Mouse (Mus musculus) urinary bladder, adult 2 months (tissue): Measurements from ENCODE around the gene Muc1. TPM values are rescaled to one million over a fixed set of nuclear protein-coding genes. Genes with fewer than 3 reads are reported as not detected.

Experiments
- DNase-seq: peaks from one replicate; pipeline ENCODE4 v3.0.0; 2022; ENCODE audit warnings: low spot score
- polyA plus RNA-seq: library from polyadenylated mRNA; depleted of rRNA; stranded (reverse); fragments of >200 nt; gene quantifications from 2 replicates; pipeline ENCODE4 v1.2.3, GENCODE M21; 2012

Gene Muc1
- polyA plus RNA-seq, 1 experiment: 1.2 TPM

DNA sequence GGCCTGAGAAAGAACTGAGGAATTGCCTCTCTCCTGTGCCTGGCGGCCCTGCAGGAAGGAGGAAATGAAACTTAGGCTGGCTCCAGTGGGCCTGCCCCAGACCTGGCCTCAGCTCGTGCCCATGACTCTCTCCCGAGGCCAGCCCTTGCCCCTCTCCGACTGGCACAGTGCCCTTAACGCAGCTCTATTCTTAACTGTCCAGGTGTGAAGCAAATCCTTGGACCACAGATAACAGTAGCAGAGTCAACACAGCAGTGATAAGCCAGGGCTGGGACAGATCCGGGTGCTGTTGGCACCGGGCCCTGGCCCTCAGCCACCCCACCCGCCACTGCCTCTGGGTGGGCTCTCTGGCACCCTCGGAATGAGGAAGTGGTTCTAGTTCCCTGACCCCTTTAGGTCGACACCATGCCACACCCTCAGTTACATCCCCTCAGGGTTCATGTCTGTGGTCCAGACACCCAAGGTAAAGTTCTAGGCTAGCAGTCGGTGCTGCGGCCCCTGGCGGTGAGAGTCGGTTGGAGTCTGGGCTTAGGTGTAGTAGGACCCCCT lies 4.8 kb downstream of the Muc1 start:
- no peak for DNase-seq

DNA sequence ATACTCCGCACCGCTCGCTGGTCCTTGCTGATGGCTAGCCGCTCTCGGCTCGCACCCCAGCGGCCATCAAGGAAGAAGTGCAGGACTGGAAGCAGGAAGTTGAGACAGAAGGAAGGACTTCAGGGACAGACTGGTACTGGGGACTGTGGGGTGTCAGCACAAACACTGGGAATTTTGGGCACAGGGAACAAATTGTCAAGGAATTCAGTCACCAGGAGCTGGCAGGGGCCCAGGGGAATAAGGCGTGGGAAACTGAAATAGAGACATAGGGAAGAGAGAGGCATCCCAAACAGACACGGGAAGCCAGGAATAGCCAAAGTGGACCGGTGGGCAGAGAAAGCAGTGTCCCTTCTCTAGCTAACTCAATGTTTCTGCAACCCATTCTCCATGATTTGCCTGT lies 7.7 kb downstream of the Muc1 start:
- no peak for DNase-seq

DNA sequence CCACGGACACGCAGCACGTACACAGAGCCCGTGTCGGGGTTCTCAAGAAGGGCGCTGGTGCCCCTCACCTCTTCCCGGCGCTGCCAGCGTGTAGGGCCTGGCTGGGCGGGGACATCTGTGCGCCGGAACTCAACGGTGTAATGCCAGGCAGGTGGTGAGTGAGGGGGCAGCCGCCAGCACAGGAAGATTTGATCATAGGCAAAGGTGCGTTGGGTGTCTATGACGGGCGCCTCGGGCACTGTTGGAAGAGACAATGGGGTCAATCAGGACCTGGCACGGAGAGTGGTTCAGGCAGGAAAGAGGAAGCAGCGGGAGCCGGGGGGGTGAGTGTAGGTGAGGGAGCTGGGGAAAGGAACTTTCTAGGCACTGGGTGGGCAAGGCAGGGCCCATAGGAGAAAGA lies 8.8 kb downstream of the Muc1 start:
- DNase-seq: no peak

DNA sequence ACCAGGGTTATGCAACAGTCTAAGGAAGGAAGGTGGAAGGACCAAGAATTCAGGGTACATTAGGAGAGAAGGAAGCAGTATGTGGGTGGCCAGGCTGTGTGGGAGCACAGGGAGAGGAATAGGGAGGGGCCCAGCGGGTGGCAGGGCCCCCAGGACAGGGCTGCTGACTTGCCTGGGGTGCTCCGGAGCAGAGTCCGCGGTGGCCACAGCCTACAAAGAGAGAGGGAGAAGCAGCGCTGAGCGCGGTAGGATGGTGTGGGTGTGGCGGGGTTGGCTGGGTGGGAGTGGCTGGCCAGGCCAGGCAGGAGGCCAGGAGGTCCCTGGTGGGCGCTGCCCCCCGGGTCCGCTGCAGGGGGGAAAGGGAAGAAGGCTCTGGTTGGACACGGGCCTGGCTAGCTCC lies 9.6 kb downstream of the Muc1 start:
- DNase-seq: no peak

DNA sequence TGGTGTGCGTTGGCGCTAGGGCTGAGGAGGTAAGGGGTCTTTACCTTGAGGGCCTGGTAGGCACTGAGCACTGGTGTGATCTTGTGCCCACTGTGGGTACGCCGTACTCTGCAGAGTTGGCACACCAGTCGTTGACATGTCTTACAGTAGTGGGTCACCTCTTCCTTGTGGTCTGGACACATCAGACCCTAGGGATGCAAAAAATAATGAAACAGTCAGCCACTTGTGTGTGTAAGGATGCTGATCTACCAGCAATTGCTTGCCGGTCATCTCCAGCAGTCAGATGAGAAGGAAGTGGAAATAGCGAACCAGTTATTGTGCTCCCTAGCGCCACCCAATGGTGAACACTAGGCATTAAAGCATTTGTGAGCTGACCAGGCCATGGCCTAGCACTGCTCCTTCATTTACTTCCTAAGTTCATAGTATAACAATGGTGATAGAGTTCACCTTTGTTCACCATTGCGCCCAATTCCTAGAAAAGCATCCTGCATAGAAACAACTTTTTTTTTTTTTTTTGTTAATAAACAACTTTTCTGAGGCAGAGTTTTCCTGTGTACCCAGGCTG lies 13.6 kb downstream of the Muc1 start:
- no peak for DNase-seq

DNA sequence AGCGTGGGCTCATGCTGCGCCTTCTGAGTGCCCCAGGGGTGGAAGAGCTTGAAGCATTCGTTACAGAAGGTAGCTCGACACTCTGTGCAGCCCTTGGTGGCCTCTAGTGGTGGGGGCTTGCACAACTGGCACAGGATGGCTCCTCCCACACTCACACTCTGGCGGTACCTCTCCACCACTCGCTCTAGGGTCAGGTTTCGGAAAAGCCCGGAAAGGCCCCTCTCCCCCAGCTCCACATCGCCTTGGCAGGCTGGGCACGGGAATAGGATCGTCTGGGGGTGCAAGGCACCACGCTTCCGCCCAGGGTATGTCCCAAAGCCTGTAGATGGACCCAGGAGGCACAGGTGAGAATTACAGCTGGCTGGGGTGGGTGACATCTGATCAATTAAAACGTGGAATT lies 14.8 kb downstream of the Muc1 start:
- DNase-seq: no peak

DNA sequence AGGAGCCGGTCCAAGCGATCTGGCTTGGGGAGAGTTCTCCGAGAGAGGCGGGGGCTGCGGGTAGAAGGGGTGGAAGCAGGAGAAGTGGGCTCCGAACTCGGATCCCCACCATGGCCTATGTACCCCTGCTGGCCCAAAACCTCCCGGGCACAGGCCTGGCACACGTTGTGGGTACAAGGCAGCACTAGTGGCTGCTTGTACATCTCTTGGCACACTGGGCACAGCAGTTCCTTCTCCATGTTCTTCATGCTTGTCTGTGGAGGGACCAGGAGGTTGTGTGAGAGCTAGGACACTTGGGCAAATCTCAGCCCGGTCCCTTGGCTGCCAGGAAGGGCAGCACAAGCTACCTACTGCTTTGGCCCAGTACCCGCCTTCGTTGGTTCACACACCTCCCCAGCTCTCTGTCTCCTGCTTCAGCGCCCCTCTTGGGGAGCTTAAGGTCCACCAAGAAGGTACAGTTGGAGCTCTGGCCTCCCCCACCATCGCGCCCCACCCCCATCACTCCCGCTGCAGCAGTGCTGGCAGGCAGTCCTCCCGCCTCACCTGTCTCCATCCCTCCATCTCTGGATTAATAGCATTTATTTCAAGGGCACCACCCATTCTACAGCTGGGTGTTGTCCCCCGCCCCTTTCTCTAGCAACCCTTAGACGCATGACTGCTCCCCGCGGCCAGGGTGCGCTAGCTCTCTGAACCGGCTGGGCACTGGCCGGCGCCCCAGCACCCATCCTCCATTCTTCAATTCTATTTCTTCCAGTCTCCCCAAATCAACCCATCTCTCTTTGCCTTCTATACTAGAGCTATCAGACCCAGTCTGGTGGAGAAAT lies 15.5 kb downstream of the Muc1 start:
- DNase-seq: no peak

DNA sequence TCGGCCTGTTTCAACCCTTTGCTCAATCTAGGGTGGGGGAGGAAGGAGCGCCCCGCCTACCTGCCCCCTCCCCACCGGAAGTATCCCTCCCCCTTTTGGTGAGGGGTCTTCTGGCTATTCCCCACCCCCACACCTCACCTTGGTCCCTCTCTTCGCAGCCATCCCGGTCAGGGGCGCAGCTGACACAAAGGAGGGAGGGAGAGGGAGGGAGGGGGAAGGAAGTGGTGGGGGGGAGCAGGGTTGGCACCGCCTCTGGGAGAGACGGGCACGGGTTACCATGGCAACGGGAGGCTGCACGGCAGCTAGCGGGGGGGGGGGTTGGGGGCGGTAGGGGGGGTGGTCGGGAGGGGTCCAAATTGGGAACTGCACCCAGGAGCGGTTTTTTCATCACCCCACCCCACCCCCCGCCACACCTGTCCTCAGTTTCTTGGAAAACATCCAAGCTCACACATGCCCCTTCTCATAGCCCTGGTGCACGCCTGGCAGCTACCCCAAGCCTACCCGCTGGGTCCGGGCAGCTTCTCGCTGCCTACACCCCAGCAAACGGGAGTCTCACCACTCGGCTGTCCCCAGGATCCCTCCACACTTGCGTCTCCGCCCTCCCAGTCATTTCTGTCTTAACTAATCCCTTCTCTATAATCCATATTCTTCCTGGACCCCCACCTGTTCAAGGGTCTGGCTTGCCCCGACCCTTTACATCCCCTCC lies 16.3 kb downstream of the Muc1 start:
- DNase-seq: no peak

DNA sequence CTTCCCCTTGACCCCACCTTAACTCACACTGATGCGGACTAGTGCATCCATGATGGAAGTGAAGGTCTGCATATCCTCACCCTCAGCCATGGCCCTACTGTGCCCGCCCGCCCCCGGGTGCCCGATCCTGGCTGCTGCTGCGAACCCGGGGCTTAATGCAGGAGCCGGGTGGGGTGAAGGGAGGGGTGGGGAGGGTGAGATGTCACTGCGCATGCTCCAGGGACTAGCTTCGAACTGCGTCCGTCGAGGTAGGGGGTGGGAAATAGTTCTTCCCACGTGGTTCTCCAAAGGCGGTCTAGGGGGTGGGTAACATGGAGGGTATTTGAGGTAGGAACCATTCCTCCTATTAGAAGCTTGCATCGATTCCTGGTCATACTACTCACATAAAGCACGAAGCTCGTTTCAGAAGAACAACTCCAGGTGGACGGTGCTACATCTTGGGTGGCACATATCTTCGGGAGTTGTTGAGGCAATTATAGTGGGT lies 16.9 kb downstream of the Muc1 start, which contains the start of gene Krtcap2:
Gene Krtcap2 (plus strand): TSS at position 279 of the 484 bp plus-strand sequence.
- DNase-seq: no peak

DNA sequence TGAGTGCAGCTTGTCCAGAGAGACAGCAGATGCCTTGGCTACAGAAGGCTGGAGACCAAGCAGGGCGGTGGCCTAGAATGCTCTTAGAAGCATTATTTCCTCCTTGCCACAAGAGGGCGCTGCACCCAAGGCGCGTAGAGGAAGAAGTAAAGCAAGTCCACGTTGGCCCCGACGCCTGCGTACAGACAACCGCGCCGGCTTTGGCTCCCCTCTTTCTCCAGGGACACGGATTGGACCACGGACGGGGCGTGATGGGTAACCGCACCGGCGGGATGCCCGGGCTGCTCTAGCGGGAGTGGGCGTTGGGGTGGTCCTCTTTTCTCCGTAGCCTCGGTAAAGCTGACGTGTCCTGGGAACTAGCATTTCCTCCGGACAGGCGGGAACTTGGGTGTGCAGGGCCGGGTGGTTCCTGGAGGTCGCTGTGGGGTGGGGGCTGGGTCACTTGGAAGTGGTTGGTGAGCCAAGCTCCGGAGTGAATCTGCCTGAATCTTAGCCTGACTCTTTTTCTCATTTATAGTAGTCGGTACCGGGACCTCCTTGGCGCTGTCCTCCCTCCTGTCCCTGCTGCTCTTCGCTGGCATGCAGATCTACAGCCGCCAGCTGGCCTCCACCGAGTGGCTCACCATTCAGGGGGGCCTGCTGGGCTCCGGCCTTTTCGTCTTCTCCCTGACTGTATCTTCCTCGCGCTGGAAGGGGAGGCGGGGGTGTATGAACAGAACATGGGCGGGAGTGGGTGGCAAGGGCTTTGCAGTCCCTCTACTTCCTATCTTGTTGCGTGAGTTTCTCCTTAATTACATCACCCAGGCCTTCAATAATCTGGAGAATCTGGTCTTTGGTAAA lies 17.6 kb downstream of the Muc1 start, which contains the start of gene Trim46:
Gene Trim46 (minus strand): TSS at position 49 of the 840 bp plus-strand sequence.
- DNase-seq: peak; percentile 84

DNA sequence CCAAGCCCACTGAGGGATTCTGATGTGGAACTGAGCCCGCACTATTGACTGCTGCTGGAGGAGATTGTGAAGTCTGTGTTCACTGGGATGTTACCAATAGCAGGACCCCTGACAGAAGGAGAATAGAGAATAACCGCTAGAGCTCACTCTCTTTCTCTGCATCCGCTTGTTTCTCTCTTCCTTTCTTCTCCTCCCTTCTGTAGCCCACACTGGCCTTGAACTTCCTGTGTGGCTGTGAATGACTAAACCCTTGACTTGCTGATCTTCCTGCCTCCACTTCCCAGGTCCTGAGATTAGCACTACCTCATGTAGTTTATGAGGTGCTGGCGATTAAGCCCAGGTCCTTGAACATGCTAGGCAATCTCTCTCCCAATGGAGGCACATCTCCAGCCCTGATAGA lies 18.6 kb downstream of the Muc1 start:
- no peak for DNase-seq

DNA sequence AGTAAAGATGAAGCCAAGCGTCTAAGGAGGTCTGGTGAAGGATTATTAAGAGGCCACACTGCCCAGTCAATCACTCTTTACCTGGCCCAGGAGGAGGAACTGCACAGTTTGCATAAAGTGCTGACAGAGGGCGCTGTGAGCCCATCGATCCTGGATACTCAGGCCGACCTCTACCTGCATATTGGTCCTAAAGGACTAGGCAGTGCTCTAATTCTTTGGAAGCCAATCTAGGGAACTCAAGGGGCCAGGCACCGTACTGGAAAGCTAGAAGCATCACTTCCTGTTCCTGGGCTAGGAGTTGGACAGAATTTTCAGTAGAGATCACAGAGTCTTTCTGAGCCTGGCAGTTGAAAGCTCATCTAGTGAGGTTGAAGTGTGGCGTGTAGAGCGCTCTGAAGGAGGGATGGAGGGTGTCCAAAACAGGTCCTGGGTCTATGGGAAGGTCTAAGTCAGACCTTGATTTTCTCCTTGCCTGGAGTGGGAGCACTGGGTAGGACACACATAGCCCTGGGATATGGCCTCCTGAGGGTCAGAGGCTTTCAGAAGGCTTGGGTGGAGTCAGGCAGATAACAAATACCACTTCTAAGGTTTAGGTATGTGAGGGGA lies 21.7 kb downstream of the Muc1 start:
- DNase-seq: no peak

DNA sequence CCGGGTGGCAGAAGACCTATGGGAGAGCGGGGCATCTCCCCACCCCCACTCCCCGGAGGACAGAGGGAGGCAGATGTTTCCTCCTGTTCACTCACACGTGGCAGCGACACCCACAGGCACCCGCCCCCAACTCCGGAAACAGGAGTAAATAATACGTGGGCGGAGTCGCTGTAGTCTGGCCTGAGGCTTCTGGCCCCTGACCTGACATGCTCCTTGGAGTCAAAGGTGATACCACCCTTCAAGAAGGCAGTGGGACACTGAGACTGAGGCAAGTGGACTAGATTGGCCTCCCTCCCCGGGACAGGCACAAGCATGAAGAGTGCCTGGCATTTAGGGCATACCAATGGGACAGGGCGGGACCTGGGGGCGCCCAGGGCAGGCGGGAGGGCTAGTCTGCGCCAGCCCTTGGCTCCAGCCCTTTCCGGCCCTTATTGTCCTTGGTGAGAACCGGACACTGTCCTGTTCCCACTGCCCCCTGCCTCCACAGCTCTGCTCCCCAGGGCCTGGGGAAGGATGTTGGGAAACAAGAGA lies 22.6 kb downstream of the Muc1 start:
- DNase-seq: no peak

DNA sequence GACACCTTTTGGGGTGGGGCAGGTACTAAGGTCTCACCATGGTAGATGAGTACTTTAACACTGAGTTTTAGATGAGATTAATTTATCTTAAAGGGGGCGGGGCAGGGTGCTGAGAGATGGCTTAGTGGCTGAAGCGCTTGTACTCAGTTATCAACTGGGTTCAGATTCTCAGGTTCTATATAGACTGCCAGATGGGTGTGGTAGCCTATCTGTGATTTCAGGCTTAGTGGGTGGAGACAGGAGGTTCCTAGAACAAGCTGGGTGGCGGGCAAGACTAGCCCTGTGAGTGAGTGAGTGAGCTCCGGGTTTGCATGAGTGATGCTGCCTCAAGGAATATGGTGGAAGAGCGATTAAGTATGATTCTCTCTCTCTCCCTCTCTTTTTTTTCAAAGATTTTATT lies 26.1 kb downstream of the Muc1 start:
- no peak for DNase-seq

DNA sequence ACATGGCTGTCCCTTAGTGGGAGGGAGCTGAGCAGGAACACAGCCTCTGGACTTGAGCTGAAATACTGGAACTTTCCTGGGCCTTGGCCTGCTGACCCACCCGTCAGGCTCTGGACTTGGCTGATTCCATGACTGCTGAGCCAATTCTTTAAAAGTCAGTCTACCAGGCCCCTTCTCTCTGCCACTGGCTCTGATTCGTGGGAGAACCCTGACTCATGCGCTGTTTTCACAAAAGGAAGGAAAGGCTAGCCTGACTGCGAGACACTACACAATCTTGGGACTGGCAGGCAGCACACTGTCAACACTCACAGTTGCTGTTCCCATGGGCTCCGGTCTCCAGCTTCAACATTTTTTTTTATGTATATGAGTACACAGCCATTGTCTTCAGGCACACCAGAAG lies 27.3 kb downstream of the Muc1 start:
- no peak for DNase-seq

DNA sequence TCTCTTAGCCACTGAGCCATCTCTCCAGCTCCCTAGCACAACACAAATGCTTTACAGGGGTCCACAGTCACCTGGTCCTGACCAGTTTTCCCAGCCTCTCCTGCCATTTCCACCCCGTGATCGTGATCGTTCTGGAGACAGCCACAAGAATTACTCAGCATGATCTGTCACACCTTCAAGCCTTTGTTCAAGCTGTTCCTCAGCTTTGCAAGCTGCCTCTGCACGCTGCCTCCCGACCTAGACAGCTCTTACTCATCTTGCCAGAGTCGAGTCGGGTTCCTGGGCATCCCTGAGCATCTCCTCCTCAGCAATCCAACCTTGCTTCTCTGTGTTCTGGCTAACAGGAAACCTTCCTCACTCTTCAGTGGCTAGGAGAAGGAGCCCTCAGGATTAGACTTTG lies 30.2 kb downstream of the Muc1 start, which contains the start of gene Dpm3:
Gene Dpm3 (plus strand): TSS at position 283 of the 400 bp plus-strand sequence.
- DNase-seq: no peak

DNA sequence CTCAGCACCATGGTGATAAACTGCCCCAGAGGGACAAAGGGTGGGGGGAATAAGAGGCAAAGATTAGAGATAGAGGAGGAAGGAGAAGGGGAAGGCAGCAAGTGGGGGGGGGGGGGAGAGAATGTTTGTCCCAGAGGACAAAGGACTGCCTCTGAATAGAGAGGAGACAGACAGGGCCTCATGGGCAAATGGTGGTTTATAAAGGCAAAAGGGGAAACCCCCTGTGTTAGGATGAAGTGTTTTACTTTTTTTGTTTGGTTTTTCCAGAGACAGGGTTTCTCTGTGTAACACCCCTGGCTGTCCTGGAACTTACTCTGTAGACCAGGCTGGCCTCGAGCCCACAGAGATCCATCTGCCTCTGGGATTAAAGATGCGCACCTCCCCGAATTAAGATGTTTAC lies 31.4 kb downstream of the Muc1 start:
- DNase-seq: no peak

DNA sequence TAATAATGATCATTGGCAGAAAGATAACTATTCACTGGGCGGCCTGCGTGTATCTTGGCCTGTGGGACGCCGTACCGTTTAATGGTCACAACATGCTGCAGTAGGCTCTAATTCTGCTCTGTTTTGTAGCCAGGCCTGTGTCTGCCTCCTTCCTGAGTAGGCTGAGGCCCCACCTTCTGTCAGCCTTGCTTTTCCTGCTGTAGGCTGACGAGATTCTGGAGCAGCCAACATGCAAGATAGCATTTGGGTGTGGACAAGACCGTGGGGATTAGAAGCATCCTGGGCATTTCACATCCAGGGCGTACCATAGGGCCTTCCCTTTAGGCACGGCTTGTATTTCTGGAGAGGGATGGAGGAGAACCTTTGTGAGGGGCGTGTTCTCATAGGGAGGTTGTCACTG lies 33.6 kb downstream of the Muc1 start:
- no peak for DNase-seq

DNA sequence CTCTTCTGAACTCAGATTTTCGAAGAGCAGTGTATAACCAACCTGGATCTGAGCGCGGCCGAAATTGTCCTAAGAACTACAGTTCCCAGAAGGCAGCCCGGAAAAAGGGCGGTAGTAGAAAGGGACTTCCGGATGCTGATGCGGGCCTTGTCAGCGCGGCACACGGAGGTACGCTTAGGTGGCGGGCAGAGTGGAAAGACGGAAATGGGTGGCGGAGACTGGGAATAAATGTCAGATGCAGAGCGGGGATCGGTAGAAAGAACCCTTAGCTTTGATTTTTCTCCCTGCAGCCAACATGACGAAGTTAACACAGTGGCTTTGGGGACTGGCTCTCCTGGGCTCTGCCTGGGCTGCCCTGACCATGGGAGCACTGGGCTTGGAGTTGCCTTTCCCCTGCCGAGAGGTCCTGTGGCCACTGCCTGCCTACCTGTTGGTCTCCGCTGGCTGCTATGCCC lies 37.6 kb downstream of the Muc1 start:
- DNase-seq: peak; percentile 62

DNA sequence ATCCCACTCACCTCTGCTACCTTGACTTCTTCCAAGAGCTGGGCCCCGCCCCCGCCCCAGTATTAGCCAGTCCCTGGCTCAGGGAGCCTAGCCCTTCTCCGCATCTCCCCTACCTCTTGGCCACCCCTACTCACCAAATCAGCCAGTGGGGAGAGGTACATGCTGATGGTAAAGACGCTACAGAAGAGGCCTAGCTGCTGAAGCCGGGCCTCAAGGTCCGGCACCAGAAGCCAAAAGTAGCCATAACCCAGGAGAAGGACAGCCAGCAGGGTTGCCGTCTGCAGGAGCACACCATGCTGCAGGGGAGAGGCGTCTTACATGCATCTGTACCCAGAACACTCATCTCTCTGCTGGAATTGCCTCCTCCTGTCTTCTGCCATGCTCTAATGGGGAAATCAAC lies 40.1 kb downstream of the Muc1 start:
- DNase-seq: no peak
